Mouse (Mus musculus) bone marrow, adult 2 months (tissue): ENCODE results near the gene Gm20379.

Experiments
- CTCF ChIP-seq: fragments of 200-500 bp; IDR thresholded peaks from 2 replicates; pipeline ENCODE4 v1.5.1; 2011; ENCODE audit warnings: low read length, control low read depth; ENCODE audit not compliant: control insufficient read depth, insufficient read depth
- POLR2A ChIP-seq: fragments of 200-500 bp; IDR thresholded peaks from 2 replicates; pipeline ENCODE4 v1.6.1; 2011; ENCODE audit warnings: low read depth, mild to moderate bottlenecking, control low read depth, low read length, borderline replicate concordance; ENCODE audit not compliant: control insufficient read depth

- peak; percentile 79 for TF ChIP-seq CTCF
- TF ChIP-seq POLR2A, result peak; percentile 58; the same call in 1 of the 2 replicates
These were observed 48.9 kb downstream of the Gm20379 start, which contains the start of the genes Dhfr and Msh3 for GRCm38 (mm10) chr13:92354456-92355271.
